Mouse (Mus musculus) stomach, postnatal 0 days (tissue): Measurements from ENCODE around the gene Synpr.

Source experiments
- CTCF ChIP-seq: IDR thresholded peaks from 2 replicates; pipeline ENCODE4 v1.5.1; 2016; ENCODE audit warnings: antibody characterized with exemption, low read depth, mild to moderate bottlenecking, moderate library complexity
- EP300 ChIP-seq: optimal IDR thresholded peaks from 2 replicates; pipeline ENCODE3; 2016; ENCODE audit warnings: antibody characterized with exemption

- TF ChIP-seq CTCF (no peak), EP300 (no peak)
These were observed 48.1 kb downstream of the Synpr start for GRCm38 (mm10) chr14:13332497-13333306.
